Mouse (Mus musculus) thymus, adult 2 months (tissue): Measurements from ENCODE around the gene Fmc1.

Source experiments
- CTCF ChIP-seq: fragments of 200-500 bp; IDR thresholded peaks from 2 replicates; pipeline ENCODE4 v1.5.1; 2012; ENCODE audit warnings: mild to moderate bottlenecking, control low read depth, low read length, moderate library complexity, borderline replicate concordance; ENCODE audit not compliant: control insufficient read depth, poor library complexity, insufficient read depth; ENCODE audit errors: extremely low read depth
- POLR2A ChIP-seq: fragments of 200-500 bp; IDR thresholded peaks from 2 replicates; pipeline ENCODE4 v1.6.1; 2012; ENCODE audit warnings: mild to moderate bottlenecking, low read length, control low read depth, moderate library complexity; ENCODE audit not compliant: control insufficient read depth, poor library complexity, insufficient read depth; ENCODE audit errors: extremely low read depth

- TF ChIP-seq CTCF (no peak), POLR2A (no peak)
Observed at GRCm38 (mm10) chr6:38515201-38515600, 18.1 kb upstream of the Fmc1 start.
